Mouse (Mus musculus) stomach, postnatal 0 days (tissue): ENCODE data around the gene Rnf24.

ENCODE experiments used
- CTCF ChIP-seq: IDR thresholded peaks from 2 replicates; pipeline ENCODE4 v1.5.1; 2016; ENCODE audit warnings: antibody characterized with exemption, low read depth, mild to moderate bottlenecking, moderate library complexity
- EP300 ChIP-seq: optimal IDR thresholded peaks from 2 replicates; pipeline ENCODE3; 2016; ENCODE audit warnings: antibody characterized with exemption

DNA sequence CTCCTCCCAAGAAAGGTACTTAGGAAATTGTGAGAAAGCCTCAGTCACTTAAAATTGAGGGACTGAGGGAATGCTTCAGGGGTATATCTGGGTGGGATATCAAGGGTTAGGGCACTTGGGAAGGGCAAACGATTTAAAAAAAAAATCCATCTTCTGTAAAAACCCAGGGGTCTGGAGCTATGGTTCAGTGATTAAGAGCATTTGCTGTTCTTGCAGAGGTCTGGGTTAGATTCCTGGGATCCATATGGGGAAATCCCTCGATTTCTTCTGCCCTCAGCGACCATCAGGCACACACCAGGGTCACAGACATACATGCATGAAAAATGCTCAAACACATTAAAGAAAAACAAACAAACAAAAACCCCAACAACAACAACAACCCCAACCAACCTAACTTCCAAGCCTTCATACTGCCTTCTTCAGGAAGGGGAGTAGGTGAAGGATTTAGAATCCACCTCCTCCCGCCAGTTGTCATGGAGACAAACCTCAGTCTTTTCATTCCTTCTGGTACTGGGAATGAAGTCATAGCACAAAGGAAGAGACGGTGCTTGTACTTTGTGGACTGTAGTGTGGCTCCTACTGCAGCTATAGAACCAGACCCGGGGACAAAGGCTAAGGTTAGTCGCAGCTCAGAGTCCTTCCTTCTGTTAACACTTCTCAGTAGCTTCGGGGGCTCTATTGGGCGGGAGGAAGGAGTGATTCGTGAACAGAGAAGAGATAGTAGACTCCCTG is 91.0 kb downstream of the Rnf24 start:
- TF ChIP-seq CTCF (no peak), EP300 (no peak)
